Mouse (Mus musculus) C2C12 (cell line): Measurements from ENCODE around the gene Slc39a13.

Source experiments
- CTCF ChIP-seq: IDR thresholded peaks from one replicate; pipeline ENCODE4 v1.5.1; 2011; ENCODE audit not compliant: control insufficient read depth, insufficient read depth, insufficient read length
- MAX ChIP-seq: IDR thresholded peaks from one replicate; pipeline ENCODE4 v1.6.1; 2011; ENCODE audit warnings: mild to moderate bottlenecking, control low read depth
- MYOG ChIP-seq: IDR thresholded peaks from one replicate; pipeline ENCODE4 v1.6.1; 2011; ENCODE audit not compliant: control insufficient read depth, insufficient read length; ENCODE audit errors: extremely low read depth
- USF1 ChIP-seq: IDR thresholded peaks from one replicate; pipeline ENCODE4 v1.6.1; 2011; ENCODE audit warnings: low read depth, mild to moderate bottlenecking, control low read depth, moderate library complexity

DNA sequence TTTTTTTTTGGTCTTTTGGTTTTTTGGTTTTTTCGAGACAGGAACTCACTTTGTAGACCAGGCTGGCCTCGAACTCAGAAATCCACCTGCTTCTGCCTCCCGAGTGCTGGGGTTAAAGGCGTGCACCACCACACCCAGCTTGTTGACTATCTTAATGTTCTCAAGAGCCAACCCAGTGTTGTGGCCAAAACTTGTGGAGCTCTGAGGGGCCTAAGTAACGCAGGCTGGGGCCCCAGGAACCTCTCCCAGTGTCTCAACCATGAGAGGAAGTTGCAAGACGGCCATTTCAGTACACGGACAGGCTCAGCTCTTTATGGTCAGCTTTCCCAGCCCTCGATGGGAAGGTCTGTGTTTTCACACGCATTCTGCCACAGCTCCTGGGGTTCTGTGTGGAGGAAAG, 18.8 kb upstream of the Slc39a13 start:
- TF ChIP-seq CTCF (no peak), USF1 (no peak), MAX (no peak), MYOG (no peak)
